Mouse (Mus musculus) liver (tissue): ENCODE data around the gene Cxcl1.
"Not testable (repeated sequence)": the region's sequence is repeated elsewhere in the genome, so short reads cannot be mapped to it uniquely, and the experiment has no call there.

Source experiments
- DNase-seq: peaks from one replicate; pipeline ENCODE4 v3.0.0-alpha.2; 2020; ENCODE audit warnings: mixed read lengths

The Cxcl1 gene

DNA sequence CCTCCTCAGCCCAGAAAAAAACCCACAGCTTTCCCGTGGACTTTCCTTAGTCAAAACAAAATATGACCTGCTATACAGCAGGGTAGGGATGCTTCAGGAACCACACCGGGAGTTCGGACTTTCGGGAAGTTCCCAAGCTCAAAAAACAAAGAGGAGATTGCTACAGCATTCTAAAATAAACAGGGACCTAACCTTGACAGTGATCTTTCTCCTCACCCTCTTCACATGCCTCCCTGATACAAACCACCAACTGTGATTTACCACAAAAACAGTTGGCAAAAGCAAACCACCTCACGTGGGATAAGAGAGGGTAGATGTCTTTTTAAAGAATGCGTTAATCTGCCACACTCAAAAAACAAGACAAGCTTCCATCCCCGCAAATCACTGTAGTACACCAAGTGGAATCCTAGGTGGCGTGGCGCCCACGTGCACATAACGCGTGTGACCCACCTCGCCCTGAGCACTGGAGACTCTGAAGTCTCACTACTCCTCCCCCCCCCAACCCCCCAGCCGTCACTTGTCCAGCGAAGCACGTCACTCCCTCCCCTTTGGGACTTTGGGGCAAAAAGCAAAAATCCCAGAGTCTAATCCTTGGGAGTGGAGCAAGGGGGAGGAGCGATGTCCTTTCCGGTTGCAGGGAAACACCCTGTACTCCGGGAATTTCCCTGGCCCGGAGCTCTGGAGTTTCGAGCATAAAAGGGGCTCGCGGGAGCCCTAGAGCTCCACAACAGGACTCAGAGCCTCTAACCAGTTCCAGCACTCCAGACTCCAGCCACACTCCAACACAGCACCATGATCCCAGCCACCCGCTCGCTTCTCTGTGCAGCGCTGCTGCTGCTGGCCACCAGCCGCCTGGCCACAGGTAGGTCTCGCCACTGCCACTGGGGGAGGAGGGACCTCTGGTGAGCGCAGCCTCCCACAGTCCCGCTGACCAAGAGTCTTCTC is at the start of gene Cxcl1:
Gene Cxcl1 (plus strand): TSS at position 723 of the 945 bp plus-strand sequence.
- peak; percentile 35 for DNase-seq

DNA sequence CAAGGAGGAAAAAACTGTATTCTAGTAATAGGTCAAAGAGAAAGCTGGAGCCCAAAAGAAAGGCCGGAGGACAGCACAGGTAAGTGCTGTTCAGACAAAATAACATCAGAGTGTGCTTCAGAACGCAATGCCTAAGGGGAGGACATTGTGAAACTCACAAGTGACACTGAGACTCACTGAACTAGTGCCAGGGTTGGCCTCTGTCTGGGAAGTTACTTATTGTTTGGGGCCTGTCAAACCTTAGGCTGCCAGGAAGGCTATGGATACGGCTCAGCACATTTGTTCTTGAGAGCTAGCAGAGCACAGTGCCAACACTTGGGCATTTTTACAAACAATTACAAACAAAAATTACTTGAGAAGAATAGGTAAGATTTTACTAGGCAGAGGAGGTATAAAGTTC is 47.1 kb upstream of the Cxcl1 start:
- DNase-seq, result no peak

DNA sequence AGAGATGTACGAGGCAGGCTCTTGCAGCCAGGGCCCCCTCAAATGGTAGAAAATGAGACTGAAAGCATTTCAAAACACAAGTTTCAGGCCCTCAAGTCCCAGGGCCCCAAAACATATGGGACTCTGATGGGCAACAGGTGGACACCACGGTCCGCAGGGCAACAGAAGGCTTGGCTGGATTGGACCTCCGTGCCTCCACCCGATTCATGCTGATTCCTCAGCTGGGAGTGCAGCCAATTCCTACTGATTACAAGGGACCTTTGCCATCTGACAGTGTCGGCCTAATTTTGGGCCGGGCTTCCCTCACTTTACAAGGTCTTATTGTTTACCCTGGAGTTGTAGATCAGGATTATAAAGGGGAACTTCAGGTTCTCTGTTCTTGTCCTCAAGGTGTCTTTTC is 40.9 kb upstream of the Cxcl1 start:
- not testable (repeated sequence) for DNase-seq

DNA sequence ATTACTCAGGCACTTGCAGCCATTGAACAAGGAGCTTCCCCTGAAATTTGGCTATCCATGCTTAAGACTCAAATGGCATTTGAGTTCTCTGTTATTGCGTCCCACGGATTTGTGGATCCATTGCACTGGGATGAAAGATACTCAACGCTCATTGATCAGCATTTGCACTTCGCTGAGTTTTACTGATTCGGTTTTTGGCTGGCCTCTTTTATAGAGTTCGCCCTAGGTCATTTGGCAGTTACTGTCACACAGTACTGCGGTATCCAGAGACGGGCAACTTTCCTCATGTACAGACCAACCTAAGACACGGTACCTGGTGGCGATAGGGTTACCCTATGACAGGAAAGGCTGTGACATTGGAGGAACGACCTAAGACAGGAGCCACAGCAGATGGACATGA is 39.6 kb upstream of the Cxcl1 start:
- not testable (repeated sequence) for DNase-seq

GRCm38 (mm10) chr5:90853206-90853605 is 37.8 kb upstream of the Cxcl1 start:
- no peak for DNase-seq

- no peak for DNase-seq
Observed at GRCm38 (mm10) chr5:90855308-90856230, 35.5 kb upstream of the Cxcl1 start.

GRCm38 (mm10) chr5:90857463-90857862 is 33.6 kb upstream of the Cxcl1 start:
- DNase-seq, result no peak

GRCm38 (mm10) chr5:90858429-90858828 is 32.6 kb upstream of the Cxcl1 start:
- no peak for DNase-seq

DNA sequence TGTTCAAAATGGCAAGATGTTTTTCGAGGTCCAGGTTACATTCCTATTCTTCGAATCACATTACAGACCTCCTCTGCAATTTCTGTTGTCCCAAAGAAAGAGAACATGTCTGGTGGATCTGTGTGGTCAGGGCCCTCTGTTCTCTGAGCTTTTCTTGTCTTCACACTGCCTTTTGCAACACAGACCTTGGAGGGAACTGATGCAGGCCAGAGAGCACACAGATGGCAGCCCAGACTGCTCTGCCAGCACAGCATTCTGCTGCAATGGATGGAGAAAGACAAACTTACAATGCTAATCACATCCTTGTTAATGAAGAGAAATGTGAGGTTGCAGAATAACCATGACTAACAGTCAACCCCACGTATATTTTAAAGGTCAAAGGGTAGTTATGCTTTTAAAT is 32.0 kb upstream of the Cxcl1 start:
- DNase-seq, result no peak

DNA sequence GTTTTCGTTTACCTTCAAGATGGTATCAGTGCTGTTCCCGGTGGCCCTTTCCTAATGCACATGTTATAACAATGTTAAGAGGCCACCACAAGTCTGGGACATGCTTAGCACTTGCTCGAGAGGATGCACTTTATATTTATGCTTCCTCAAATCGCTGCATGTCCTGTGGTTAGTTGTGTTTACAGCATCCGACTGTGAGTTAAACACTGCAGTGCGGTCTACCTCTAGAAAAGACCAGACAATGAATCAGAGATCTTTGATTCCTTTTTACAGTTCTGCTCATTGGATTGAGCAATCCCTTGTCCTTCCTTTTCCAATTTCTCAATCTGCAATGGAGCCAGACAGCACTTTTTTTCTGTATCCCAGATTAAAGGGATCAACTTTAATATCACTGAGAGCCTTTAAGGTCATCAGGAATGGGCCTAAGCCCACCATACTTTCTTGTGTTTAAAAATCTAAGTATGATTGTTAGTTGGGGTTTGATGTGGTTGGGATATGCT is 29.1 kb upstream of the Cxcl1 start:
- no peak for DNase-seq

- DNase-seq, result no peak
Observed at GRCm38 (mm10) chr5:90866770-90867169, 24.3 kb upstream of the Cxcl1 start.

GRCm38 (mm10) chr5:90872377-90872776 is 18.7 kb upstream of the Cxcl1 start:
- DNase-seq, result no peak

- no peak for DNase-seq
Observed at GRCm38 (mm10) chr5:90876045-90876444, 15.0 kb upstream of the Cxcl1 start.

- DNase-seq, result no peak
Observed at GRCm38 (mm10) chr5:90876471-90877172, 14.4 kb upstream of the Cxcl1 start.

DNA sequence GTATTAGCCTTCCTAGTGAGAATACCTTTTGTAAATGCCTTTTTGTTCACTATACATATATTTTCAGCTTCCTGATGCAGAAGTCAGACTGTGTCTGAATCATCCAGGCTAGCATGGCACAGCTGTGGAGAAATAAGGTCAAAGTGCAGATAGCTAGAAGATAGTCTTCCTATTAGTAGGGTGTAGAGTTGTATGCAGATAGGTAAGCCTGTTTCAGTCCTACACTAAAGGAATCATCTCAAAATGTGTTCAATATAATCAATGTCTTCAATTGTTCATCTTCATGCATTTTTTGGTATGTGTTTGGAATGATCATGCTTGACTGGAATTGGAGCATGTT is 13.9 kb upstream of the Cxcl1 start:
- no peak for DNase-seq

GRCm38 (mm10) chr5:90879307-90880014 is 11.6 kb upstream of the Cxcl1 start:
- no peak for DNase-seq

DNA sequence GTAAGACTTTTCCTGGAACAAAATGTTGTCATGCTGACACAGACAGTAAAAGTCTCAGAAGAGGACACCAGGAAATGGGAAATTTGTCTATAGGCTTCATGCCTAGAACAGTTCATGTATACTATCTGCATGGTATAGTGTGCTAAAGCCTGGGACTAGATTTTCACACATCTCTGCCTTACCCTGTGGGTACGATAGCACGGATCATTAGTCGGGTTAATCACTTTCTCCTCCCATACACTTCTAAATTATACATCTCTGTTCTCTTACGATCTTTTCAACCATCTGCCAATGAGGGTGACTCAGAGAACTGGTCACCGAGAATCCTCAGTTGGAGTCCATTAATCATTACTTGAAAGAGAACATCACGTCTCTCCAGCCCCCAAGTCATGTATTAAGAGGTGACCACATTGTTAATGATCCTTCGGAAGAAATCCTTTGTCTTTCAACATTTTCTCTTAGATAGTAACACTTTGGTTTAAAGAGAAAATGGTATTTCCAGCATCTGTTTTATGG is 10.6 kb upstream of the Cxcl1 start:
- no peak for DNase-seq

DNA sequence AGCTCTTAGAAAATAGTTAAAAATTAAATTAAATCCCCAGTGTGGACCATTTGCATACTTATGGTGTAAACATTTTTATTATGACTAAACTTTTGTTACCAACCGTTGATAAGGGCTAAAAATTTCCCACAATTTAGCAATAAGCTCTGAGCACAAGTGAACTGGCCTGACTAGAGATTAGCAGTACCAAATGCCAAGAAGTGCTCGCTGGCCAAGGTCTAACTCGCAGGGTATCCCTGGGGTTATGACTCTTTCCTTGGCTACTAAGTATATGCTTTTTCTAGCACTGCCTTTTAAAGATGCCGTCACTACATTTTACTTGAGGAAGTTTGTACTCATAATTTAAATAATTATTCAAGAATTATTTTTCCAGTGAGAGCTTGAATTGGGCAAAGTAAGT is 10.0 kb upstream of the Cxcl1 start:
- no peak for DNase-seq

DNA sequence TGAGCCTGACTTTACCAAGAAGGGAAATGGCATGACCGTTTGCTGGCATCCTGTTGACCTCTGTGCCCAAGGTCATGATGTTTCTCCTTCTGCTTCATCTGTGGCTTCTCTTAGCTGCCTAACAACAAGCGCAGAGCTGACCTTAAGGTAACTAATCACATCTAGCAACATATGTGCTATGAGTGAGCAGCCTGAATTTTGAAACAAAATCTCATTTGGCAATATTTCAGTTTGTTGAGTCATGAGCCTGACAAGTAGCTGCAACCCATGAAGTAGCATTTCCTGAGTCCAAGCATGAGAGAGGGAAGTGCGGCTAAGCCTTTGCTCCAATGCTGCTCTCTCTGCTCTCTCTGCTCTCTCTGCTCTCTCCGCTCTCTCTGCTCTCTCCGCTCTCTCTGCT is 9.4 kb upstream of the Cxcl1 start:
- no peak for DNase-seq

DNA sequence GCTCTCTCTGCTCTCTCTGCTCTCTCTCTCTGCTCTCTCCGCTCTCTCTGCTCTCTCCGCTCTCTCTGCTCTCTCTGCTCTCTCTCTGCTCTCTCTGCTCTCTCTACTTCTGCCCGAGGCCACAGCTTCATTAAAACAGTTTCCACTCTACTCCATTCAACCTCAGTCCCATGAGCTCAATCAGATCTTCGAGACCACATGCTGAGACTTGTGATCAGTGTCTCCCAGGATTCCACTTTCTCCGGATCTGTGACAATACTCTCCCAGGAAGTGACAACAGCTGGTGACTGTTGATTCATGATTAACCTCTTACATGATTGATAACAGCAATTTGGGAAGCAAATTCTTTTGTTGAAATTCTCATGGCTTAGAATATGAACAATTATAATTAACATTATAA is 8.9 kb upstream of the Cxcl1 start:
- DNase-seq, result no peak

DNA sequence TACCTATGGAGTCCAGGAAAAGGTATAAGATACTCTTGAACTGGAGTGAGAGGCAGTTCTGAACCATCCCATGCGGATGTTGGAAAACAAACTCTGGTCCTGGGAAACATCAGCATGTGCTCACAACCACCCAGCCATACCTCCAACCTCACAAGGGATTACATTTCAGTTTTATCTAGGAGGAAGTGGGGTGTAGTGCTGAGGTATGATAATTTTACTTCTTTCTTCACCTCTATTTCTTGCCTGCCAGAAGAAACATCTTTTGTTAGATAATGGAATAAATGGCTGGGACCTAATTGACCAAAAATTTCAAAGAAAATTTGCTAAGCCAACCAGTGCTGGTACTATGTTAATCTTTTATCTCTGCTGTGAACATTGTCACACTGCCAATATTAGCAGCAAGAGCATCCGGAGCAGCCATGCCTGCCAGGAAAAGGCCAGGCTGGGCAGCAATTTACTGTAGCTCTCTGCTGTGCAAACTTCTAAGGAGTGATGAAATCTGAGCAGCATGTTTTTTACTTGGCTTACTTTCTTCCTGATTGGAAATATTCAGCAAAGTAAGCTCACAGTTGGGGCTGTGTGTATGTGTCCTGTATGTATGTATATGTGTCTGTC is 6.3 kb upstream of the Cxcl1 start:
- DNase-seq, result no peak

DNA sequence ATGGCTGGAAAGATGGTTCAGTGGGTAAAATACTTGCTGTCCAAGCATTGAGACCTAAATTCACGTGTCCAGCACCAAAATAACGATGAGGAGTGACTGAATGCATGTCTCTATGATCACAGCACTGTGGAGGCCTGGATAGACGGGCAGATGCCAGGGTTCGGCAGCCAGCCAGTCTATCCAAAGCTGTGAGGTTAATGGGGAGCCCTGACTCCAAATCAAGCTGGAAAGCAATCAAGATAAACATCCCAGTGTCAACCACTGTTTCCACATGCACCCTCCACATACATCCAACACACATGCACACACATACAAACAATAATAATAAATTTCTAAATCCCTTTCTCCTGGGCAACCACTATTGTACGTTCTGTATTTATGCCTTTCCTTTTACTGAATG is 2.4 kb upstream of the Cxcl1 start:
- no peak for DNase-seq
